Mouse (Mus musculus) heart, postnatal 10 days (tissue): ENCODE measurements around the gene Jun. TPM values are rescaled to one million over a fixed set of nuclear protein-coding genes. Genes with fewer than 3 reads are reported as not detected.

Experiments
- DNase-seq, 2 experiments: peaks; one replicate each; pipeline ENCODE4 v3.0.0; 2021
- intact Hi-C: fragments of 180-260 bp; cut with DNase I; formaldehyde crosslinking; loops from one replicate; pipeline ENCODE4 v1.15.1; 2025
- total RNA-seq, 2 experiments: library from RNA; stranded (reverse); gene quantifications; 2 replicates each; pipeline ENCODE4 v1.2.3; 2021

Gene Jun
- total RNA-seq, 2 experiments from 2014 or later: 58.9 to 65.6 TPM

GRCm38 (mm10) chr4:95075591-95076002 is 23.6 kb upstream of the Jun start:
- no peak for DNase-seq
- intact Hi-C loops: no loop called here

GRCm38 (mm10) chr4:95074319-95074718 is 22.3 kb upstream of the Jun start:
- no peak for DNase-seq
- intact Hi-C loops: no loop called here

- no peak for DNase-seq
- intact Hi-C loops: no loop called here
Observed at GRCm38 (mm10) chr4:95073214-95073750, 21.3 kb upstream of the Jun start.

- intact Hi-C loops: no loop called here
- DNase-seq: no peak
Observed at GRCm38 (mm10) chr4:95070407-95070806, 18.4 kb upstream of the Jun start.

- no peak for DNase-seq
- intact Hi-C loops: no loop called here
Observed at GRCm38 (mm10) chr4:95068045-95068948, 16.3 kb upstream of the Jun start.

- intact Hi-C loops: no loop called here
- no peak for DNase-seq
Observed at GRCm38 (mm10) chr4:95063609-95064210, 11.7 kb upstream of the Jun start.

GRCm38 (mm10) chr4:95062873-95063272 is 10.9 kb upstream of the Jun start:
- DNase-seq: no peak
- intact Hi-C loops: no loop called here

GRCm38 (mm10) chr4:95057264-95057663 is 5.2 kb upstream of the Jun start:
- DNase-seq: no peak
- intact Hi-C loops: loop anchor here (5.0 kb wide), 1 partner anchor 35 kb away; no protein-coding TSS in a partner anchor

GRCm38 (mm10) chr4:95055276-95055675 is 3.3 kb upstream of the Jun start:
- intact Hi-C loops: loop anchor here (5.0 kb wide), 1 partner anchor 37 kb away; no protein-coding TSS in a partner anchor
- DNase-seq: no peak

- intact Hi-C loops: loop anchor here (1.0 to 5.0 kb wide), 6 partner anchors 107 to 688 kb away; no protein-coding TSS in a partner anchor
- no peak for DNase-seq
Observed at GRCm38 (mm10) chr4:95054336-95054735, 2.3 kb upstream of the Jun start.

GRCm38 (mm10) chr4:95053791-95054117 is 1.7 kb upstream of the Jun start:
- intact Hi-C loops: loop anchor here (1.0 to 5.0 kb wide), 7 partner anchors 108 to 689 kb away; no protein-coding TSS in a partner anchor
- peak; percentile 88 for DNase-seq

- DNase-seq: peak; percentile 96 to 97
- intact Hi-C loops: loop anchor here (2.0 to 5.0 kb wide), 6 partner anchors 229 to 689 kb away; no protein-coding TSS in a partner anchor
Observed at GRCm38 (mm10) chr4:95053041-95053790, 1.2 kb upstream of the Jun start.

GRCm38 (mm10) chr4:95051311-95051871 is 631 bp downstream of the Jun start:
- peak; percentile 79 for DNase-seq
- intact Hi-C loops: loop anchor here (2.0 to 5.0 kb wide), 7 partner anchors 231 to 819 kb away; partner anchors contain the start of gene Fggy

- intact Hi-C loops: loop anchor here (2.0 to 5.0 kb wide), 7 partner anchors 232 to 820 kb away; partner anchors contain the start of gene Fggy
- DNase-seq: peak; percentile 77 to 86
Observed at GRCm38 (mm10) chr4:95050518-95051278, 1.3 kb downstream of the Jun start.

GRCm38 (mm10) chr4:95049884-95050517 is 2.0 kb downstream of the Jun start:
- intact Hi-C loops: loop anchor here (2.0 to 5.0 kb wide), 8 partner anchors 41 to 821 kb away; partner anchors contain the start of gene Fggy
- DNase-seq: peak; percentile 92

- no peak for DNase-seq
- intact Hi-C loops: loop anchor here (2.0 kb wide), 1 partner anchor 40 kb away; no protein-coding TSS in a partner anchor
Observed at GRCm38 (mm10) chr4:95049153-95049552, 2.9 kb downstream of the Jun start.

- intact Hi-C loops: loop anchor here (2.0 kb wide), 1 partner anchor 40 kb away; no protein-coding TSS in a partner anchor
- no peak for DNase-seq
Observed at GRCm38 (mm10) chr4:95048731-95049100, 3.3 kb downstream of the Jun start.

GRCm38 (mm10) chr4:95048021-95048730 is 3.8 kb downstream of the Jun start:
- intact Hi-C loops: loop anchor here (2.0 kb wide), 1 partner anchor 39 kb away; no protein-coding TSS in a partner anchor
- DNase-seq: no peak
